Mouse (Mus musculus) small intestine, adult 2 months (tissue): ENCODE measurements at regions not wholly inside any gene's neighbourhood (a gene's known extent, or its start where the extent isn't known, plus 50 kb on each side); places are given as distances from the start of the nearest gene placed in this dataset.
A peak's percentile ranks its signal among the peaks of the same experiment; 100 is the strongest.

Source experiments
- H3K27ac ChIP-seq: fragments of 200-500 bp; 2 replicates; pipeline ENCODE4 v1.5.1; 2012; ENCODE audit warnings: low read depth, low read length, control low read depth, inconsistent platforms; ENCODE audit not compliant: insufficient read depth
- H3K27me3 ChIP-seq: fragments of 200-500 bp; 2 replicates; pipeline ENCODE4 v1.6.1; 2012; ENCODE audit warnings: mild to moderate bottlenecking, moderate library complexity, low read length, inconsistent platforms; ENCODE audit not compliant: control insufficient read depth, insufficient read depth
- H3K36me3 ChIP-seq: fragments of 200-500 bp; 2 replicates; pipeline ENCODE4 v1.6.1; 2012; ENCODE audit warnings: mild to moderate bottlenecking, low read length, control low read depth, inconsistent platforms; ENCODE audit not compliant: control insufficient read depth, insufficient read depth
- H3K4me1 ChIP-seq: fragments of 200-500 bp; 2 replicates; pipeline ENCODE4 v1.6.1; 2012; ENCODE audit warnings: low read length, inconsistent platforms, mixed read lengths; ENCODE audit not compliant: control insufficient read depth, insufficient read depth, insufficient read length
- H3K4me3 ChIP-seq: fragments of 200-500 bp; 2 replicates; pipeline ENCODE4 v1.5.1; 2012; ENCODE audit warnings: low read depth, mild to moderate bottlenecking, control low read depth, inconsistent platforms, low read length, moderate library complexity
- CTCF ChIP-seq: fragments of 200-500 bp; IDR thresholded peaks from 2 replicates; pipeline ENCODE4 v1.5.1; 2012; ENCODE audit warnings: low read depth, mild to moderate bottlenecking, control low read depth, inconsistent platforms, low read length, moderate library complexity, mixed read lengths; ENCODE audit not compliant: insufficient replicate concordance, insufficient read length; ENCODE audit errors: extremely low read depth
- POLR2A ChIP-seq: fragments of 200-500 bp; IDR thresholded peaks from 2 replicates; pipeline ENCODE4 v1.6.1; 2012; ENCODE audit warnings: low read depth, mild to moderate bottlenecking, control low read depth, inconsistent platforms, low read length, moderate library complexity
- WGBS: fragments of 180-500 bp; shearing (Covaris S2); methylation state at CpG from one replicate; pipeline ENCODE4 v1.1.7; 2018; 5-methylcytosine and 5-hydroxymethylcytosine counted together

GRCm38 (mm10) chr1:184425694-184426093, 306.7 kb downstream of the Hlx start:
- no peak for TF ChIP-seq CTCF
- no peak for TF ChIP-seq POLR2A
- WGBS = 89% methylated on average over 1 of the region's 1 CpGs

GRCm38 (mm10) chr1:184424035-184424434, 308.4 kb downstream of the Hlx start:
- Histone ChIP-seq H3K4me1 (no peaks in the 10 kb centered on the region), H3K36me3 (no peaks in the 10 kb centered on the region), H3K4me3 (no peak overlapping the region), H3K27ac (no peak overlapping the region), H3K27me3 (no peaks in the 10 kb centered on the region)
- TF ChIP-seq POLR2A (no peak), CTCF (no peak)
- WGBS = 82% methylated on average over 2 of the region's 2 CpGs

More at GRCm38 (mm10) chr1:184425694-184426093, 306.7 kb downstream of the Hlx start:
- Histone ChIP-seq H3K27ac (no peak overlapping the region), H3K27me3 (no peaks in the 10 kb centered on the region), H3K4me1 (no peaks in the 10 kb centered on the region), H3K36me3 (no peaks in the 10 kb centered on the region), H3K4me3 (no peak overlapping the region)

GRCm38 (mm10) chr1:184412596-184412995, 319.8 kb downstream of the Hlx start:
- H3K4me3 ChIP-seq = no peak overlapping the region
- H3K36me3 ChIP-seq = no peaks in the 10 kb centered on the region
- H3K27me3 ChIP-seq = no peaks in the 10 kb centered on the region
- no peak for TF ChIP-seq POLR2A
- no peak for TF ChIP-seq CTCF
- WGBS = 86% methylated on average over 12 of the region's 12 CpGs
- H3K4me1 ChIP-seq = no peaks in the 10 kb centered on the region
- no peak overlapping the region for H3K27ac ChIP-seq

- Histone ChIP-seq H3K4me1 (no peaks in the 10 kb centered on the region), H3K27ac (no peak overlapping the region), H3K27me3 (no peaks in the 10 kb centered on the region), H3K4me3 (no peak overlapping the region), H3K36me3 (no peaks in the 10 kb centered on the region)
- WGBS = 35% methylated on average over 3 of the region's 3 CpGs
- no peak for TF ChIP-seq CTCF
- no peak for TF ChIP-seq POLR2A
Measured at GRCm38 (mm10) chr1:184411066-184411465, 321.4 kb downstream of the Hlx start.

- 77% methylated on average over 7 of the region's 7 CpGs for WGBS
- TF ChIP-seq CTCF = no peak
- TF ChIP-seq POLR2A = no peak
- Histone ChIP-seq H3K4me3 (no peak overlapping the region), H3K36me3 (no peaks in the 10 kb centered on the region), H3K4me1 (no peaks in the 10 kb centered on the region), H3K27ac (no peak overlapping the region), H3K27me3 (no peaks in the 10 kb centered on the region)
Measured at GRCm38 (mm10) chr1:184409986-184410385, 322.4 kb downstream of the Hlx start.

GRCm38 (mm10) chr1:184402985-184403384, 329.4 kb downstream of the Hlx start:
- no peaks in the 10 kb centered on the region for H3K36me3 ChIP-seq
- no peak overlapping the region for H3K4me3 ChIP-seq
- TF ChIP-seq POLR2A = no peak
- TF ChIP-seq CTCF = no peak
- no peaks in the 10 kb centered on the region for H3K27me3 ChIP-seq
- H3K4me1 ChIP-seq = no peaks in the 10 kb centered on the region
- no peak overlapping the region for H3K27ac ChIP-seq
- 32% methylated on average over 6 of the region's 6 CpGs for WGBS

- 39% methylated on average over 15 of the region's 15 CpGs for WGBS
- H3K4me3 ChIP-seq = no peak overlapping the region
- no peaks in the 10 kb centered on the region for H3K27me3 ChIP-seq
- TF ChIP-seq POLR2A = no peak
- TF ChIP-seq CTCF = peak; percentile 81
- no peaks in the 10 kb centered on the region for H3K36me3 ChIP-seq
- no peak overlapping the region for H3K27ac ChIP-seq
- no peaks in the 10 kb centered on the region for H3K4me1 ChIP-seq
Measured at GRCm38 (mm10) chr1:184395215-184395614, 337.2 kb downstream of the Hlx start.

- 0 out of 2 replicates have a peak overlapping the region, but pooled peaks have one; percentile 4 for H3K27ac ChIP-seq
- no peaks in the 10 kb centered on the region for H3K36me3 ChIP-seq
- H3K27me3 ChIP-seq = no peaks in the 10 kb centered on the region
- no peak for TF ChIP-seq POLR2A
- no peak overlapping the region for H3K4me3 ChIP-seq
- WGBS = 65% methylated on average over 12 of the region's 12 CpGs
- no peaks in the 10 kb centered on the region for H3K4me1 ChIP-seq
Measured at GRCm38 (mm10) chr1:184394559-184395194, 337.7 kb downstream of the Hlx start.
